In genomic region chr16:8470132-8470531, GRCm38 (mm10) we compare ENCODE assay signal across 8 mouse cellular contexts. TPM values are rescaled to one million over a fixed set of nuclear protein-coding genes. Genes with fewer than 3 reads are reported as not detected.
A peak's percentile ranks its signal among the peaks of the same experiment; 100 is the strongest.
DNase-seq lines count a peak whose midpoint lies in the region; ATAC-seq and TF ChIP-seq lines count a peak whose summit lies in the region.

No protein-coding gene starts in this region.

- H3K4me2 ChIP-seq in forebrain, embryonic 16.5 days (ENCODE audit: low read length): peak overlapping the region; percentile 91
- H3K4me2 ChIP-seq in liver, embryonic 16.5 days (ENCODE audit: low read depth, low read length): peak overlapping the region; percentile 87

- no peaks in the 10 kb centered on the region for H3K9me3 ChIP-seq in forebrain, embryonic 16.5 days (ENCODE audit: control insufficient read depth, low read length)
- no peaks in the 10 kb centered on the region for H3K9me3 ChIP-seq in liver, embryonic 16.5 days (replicated peaks; ENCODE audit: control insufficient read depth, low read length)

- H3K27ac ChIP-seq in heart, adult 2 months: peak overlapping the region; percentile 81
- H3K27ac ChIP-seq in forebrain, embryonic 16.5 days (ENCODE audit: low read length): no peak overlapping the region
- H3K27ac ChIP-seq in liver, embryonic 16.5 days (ENCODE audit: low read length): no peak overlapping the region

- H3K36me3 ChIP-seq in heart, adult 2 months (ENCODE audit: control insufficient read depth, insufficient read depth, low read length): no peaks in the 10 kb centered on the region
- no peaks in the 10 kb centered on the region for H3K36me3 ChIP-seq in forebrain, embryonic 16.5 days (ENCODE audit: control insufficient read depth, insufficient read depth)
- no peaks in the 10 kb centered on the region for H3K36me3 ChIP-seq in liver, embryonic 16.5 days (ENCODE audit: control insufficient read depth, insufficient read depth)

- H3K79me2 ChIP-seq in heart, adult 2 months (replicated peaks; ENCODE audit: control insufficient read depth, insufficient read depth, low read length): no peaks in the 10 kb centered on the region

- H3K4me3 ChIP-seq in heart, adult 2 months: peak overlapping the region; percentile 87
- H3K4me3 ChIP-seq in forebrain, embryonic 16.5 days (replicated peaks; ENCODE audit: low read length): peak overlapping the region; percentile 89
- H3K4me3 ChIP-seq in liver, embryonic 16.5 days (ENCODE audit: low read depth, low read length): peak overlapping the region; percentile 82

- intact Hi-C loops in heart, adult 2 months (cut with DNase I): no loop called here

- TF ChIP-seq CTCF in heart, adult 2 months (IDR thresholded peaks at IDR 0.05): no peak

- no peak overlapping the region for H3K9ac ChIP-seq in heart, adult 2 months (ENCODE audit: low read depth, low read length)
- H3K9ac ChIP-seq in forebrain, embryonic 16.5 days (replicated peaks; ENCODE audit: low read depth, low read length): no peak overlapping the region; the same call in 1 of the 2 replicates
- H3K9ac ChIP-seq in liver, embryonic 16.5 days (ENCODE audit: low read depth, low read length): peak overlapping the region; percentile 77; the same call in 1 of the 2 replicates

- no peak for TF ChIP-seq POLR2A in heart, adult 2 months (IDR thresholded peaks at IDR 0.05; ENCODE audit: insufficient read depth, low read depth, low read length)

- peak; percentile 34 for ATAC-seq in CD4-positive, CD25-positive, alpha-beta regulatory T cell, adult 4 months
- peak; percentile 57 for ATAC-seq in forebrain, embryonic 16.5 days
- ATAC-seq in liver, embryonic 16.5 days (ENCODE audit: low read depth): no peak

- WGBS in heart, adult 2 months: 81% methylated on average over 2 of the region's 2 CpGs
- WGBS in forebrain, embryonic 16.5 days: 85% methylated on average over 2 of the region's 2 CpGs
- 76% methylated on average over 2 of the region's 2 CpGs for WGBS in liver, embryonic 16.5 days (ENCODE audit: insufficient replicate concordance)

- no peaks in the 10 kb centered on the region for H3K27me3 ChIP-seq in heart, adult 2 months (ENCODE audit: control insufficient read depth, insufficient read depth, low read length)
- 0 out of 2 replicates have a peak, but pooled peaks cover 3% of the 10 kb centered on the region for H3K27me3 ChIP-seq in forebrain, embryonic 16.5 days (replicated peaks; ENCODE audit: control insufficient read depth, insufficient read depth, low read length)
- no peaks in the 10 kb centered on the region for H3K27me3 ChIP-seq in liver, embryonic 16.5 days (ENCODE audit: control insufficient read depth, insufficient read depth, low read depth, low read length)

- DNase-seq in heart, adult 2 months: no peak
- DNase-seq in heart, adult 18-20 months: no peak
- no peak for DNase-seq in cerebellum, adult 8-10 months
- no peak for DNase-seq in left cerebral cortex, adult 11 months (ENCODE audit: low spot score)
- DNase-seq in adrenal gland, adult (ENCODE audit: inconsistent age in 2 of 2, low spot score in 1 of 2): no peak

- TF ChIP-seq EP300 in heart, adult 2 months (IDR thresholded peaks at IDR 0.05; ENCODE audit: insufficient read depth, low read depth, low read length): no peak

- H3K4me1 ChIP-seq in heart, adult 2 months (ENCODE audit: control insufficient read depth, insufficient read depth, low read length): no peaks in the 10 kb centered on the region
- peaks cover 7% of the 10 kb centered on the region for H3K4me1 ChIP-seq in forebrain, embryonic 16.5 days (replicated peaks; ENCODE audit: control insufficient read depth, insufficient read depth, low read length)
- peaks cover 10% of the 10 kb centered on the region for H3K4me1 ChIP-seq in liver, embryonic 16.5 days (ENCODE audit: control insufficient read depth, low read depth, low read length)

RNA-seq across cellular contexts. Expression of gene Mettl22, which starts 0.5 kb away (rescaled TPM):
- 10 to 100 TPM; 29.4 to 35.6 TPM for total RNA-seq in heart, adult 2 months (2021)
- polyA plus RNA-seq in heart, adult 2 months (2012; rRNA removed): 63.1 and 69.1 TPM in 2 replicates
- 10 to 100 TPM; 33.3 to 36.9 TPM for total RNA-seq in heart, adult 18-20 months (2021)
- 10 to 100 TPM; 24.1 to 35.5 TPM for polyA plus RNA-seq in CD4-positive, CD25-positive, alpha-beta regulatory T cell, adult 4 months (2017; shearing (Covaris generic))
- polyA plus RNA-seq in forebrain, embryonic 16.5 days (2015; fragmentation: Nextera tagmentation; extraction: Ambion mirVana): 37.5 and 50.3 TPM in 2 replicates
- 5.9 and 7.5 TPM in 2 replicates for polyA plus RNA-seq in liver, embryonic 16.5 days (2015; fragmentation: Nextera tagmentation; extraction: Ambion mirVana)

RNA-seq across cellular contexts. Expression of gene Abat, which starts 43.1 kb away (rescaled TPM):
- 1 to 10 TPM; 5.7 to 6.9 TPM for total RNA-seq in heart, adult 2 months (2021)
- polyA plus RNA-seq in heart, adult 2 months (2012; rRNA removed): 11.5 and 16.6 TPM in 2 replicates
- total RNA-seq in heart, adult 18-20 months (2021): 10 to 100 TPM in 1 of 2 experiments, 1 to 10 TPM in 1; 9.8 to 10.2 TPM
- 1 to 10 TPM in 1 of 2 experiments, under 1 TPM in 1; 0.74 to 1.8 TPM for polyA plus RNA-seq in CD4-positive, CD25-positive, alpha-beta regulatory T cell, adult 4 months (2017; shearing (Covaris generic))
- 48.5 and 58.0 TPM in 2 replicates for polyA plus RNA-seq in forebrain, embryonic 16.5 days (2015; fragmentation: Nextera tagmentation; extraction: Ambion mirVana)
- 37.8 and 46.2 TPM in 2 replicates for polyA plus RNA-seq in liver, embryonic 16.5 days (2015; fragmentation: Nextera tagmentation; extraction: Ambion mirVana)

RNA-seq across cellular contexts. Expression of gene Tmem114, which starts 45.2 kb away (rescaled TPM):
- not detected for total RNA-seq in heart, adult 2 months (2021)
- not detected in 2 replicates for polyA plus RNA-seq in heart, adult 2 months (2012; rRNA removed)
- total RNA-seq in heart, adult 18-20 months (2021): not detected
- not detected for polyA plus RNA-seq in CD4-positive, CD25-positive, alpha-beta regulatory T cell, adult 4 months (2017; shearing (Covaris generic))
- polyA plus RNA-seq in forebrain, embryonic 16.5 days (2015; fragmentation: Nextera tagmentation; extraction: Ambion mirVana): 0.15 TPM in 1 of 2 replicates, not detected in the other
- polyA plus RNA-seq in liver, embryonic 16.5 days (2015; fragmentation: Nextera tagmentation; extraction: Ambion mirVana): not detected in 2 replicates
